Mouse (Mus musculus): ENCODE measurements around the gene Mtor. TPM values are rescaled to one million over a fixed set of nuclear protein-coding genes. Genes with fewer than 3 reads are reported as not detected.

The Mtor gene
- 11.5 and 15.1 TPM in 2 replicates for polyA plus RNA-seq (2015; fragmentation: Nextera tagmentation; extraction: Ambion mirVana)

DNA sequence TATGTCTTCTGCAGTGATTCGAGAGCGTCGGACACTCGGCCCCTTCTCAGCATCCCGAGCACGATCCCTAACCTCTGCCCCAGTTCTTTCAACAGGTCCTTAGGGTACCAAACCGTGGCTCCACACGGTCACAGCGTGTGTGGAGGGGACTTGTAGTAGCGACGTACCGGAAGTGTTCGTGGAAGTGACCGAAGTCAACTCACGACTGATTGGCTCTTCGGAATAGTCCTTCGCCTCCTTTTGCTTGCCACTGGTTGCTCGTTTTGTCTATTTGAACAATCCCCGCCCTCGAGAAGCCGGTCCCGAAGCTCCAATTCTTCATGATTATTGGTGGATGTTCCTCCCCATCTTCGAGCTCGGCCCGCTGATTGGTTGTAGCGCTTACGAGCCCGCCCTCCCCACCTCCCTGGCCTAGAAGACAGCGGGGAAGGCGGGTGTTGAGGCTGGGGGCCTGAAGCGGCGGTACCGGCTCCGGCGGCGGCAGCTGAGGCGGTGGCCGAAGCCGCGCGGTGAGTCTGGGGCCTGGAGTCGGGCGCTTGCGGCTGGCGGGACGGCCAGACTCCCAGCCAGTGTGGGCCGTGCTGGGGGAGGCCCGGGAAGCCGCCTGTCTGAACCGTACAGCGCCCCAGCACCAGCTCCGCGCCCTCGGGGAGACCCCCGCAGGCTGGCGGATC is at the start of gene Mtor:
Gene Mtor, plus strand, starts transcription at position 433 of the 674 bp plus-strand sequence.
- Histone ChIP-seq H3K4me2 (ENCODE audit: low read depth, low read length) (peak within 1 kb of the TSS; percentile 68), H3K9me3 (replicated peaks; ENCODE audit: control insufficient read depth, low read length) (no peaks in the 10 kb centered on the region), H3K4me3 (ENCODE audit: low read length) (peak within 1 kb of the TSS; percentile 79), H3K27ac (ENCODE audit: low read length) (peak within 1 kb of the TSS; percentile 76), H3K36me3 (ENCODE audit: control insufficient read depth, insufficient read depth) (peaks cover 12% of the 10 kb centered on the region), H3K4me1 (ENCODE audit: control insufficient read depth, insufficient read depth, low read length) (peaks cover 28% of the 10 kb centered on the region), H3K27me3 (ENCODE audit: control insufficient read depth, insufficient read depth, low read length) (no peaks in the 10 kb centered on the region), H3K9ac (ENCODE audit: low read length) (peak within 1 kb of the TSS; percentile 90)
- WGBS: under 1% methylated on average over 56 of the region's 56 CpGs
- peak; percentile 93 for ATAC-seq (replicated peaks; ENCODE audit: extremely low read depth, insufficient read depth, low FRiP score)

- H3K4me1 ChIP-seq (ENCODE audit: control insufficient read depth, insufficient read depth, low read length): no peaks in the 10 kb centered on the region
- H3K27me3 ChIP-seq (ENCODE audit: control insufficient read depth, insufficient read depth, low read length): peaks cover 25% of the 10 kb centered on the region
- no peak overlapping the region for H3K9ac ChIP-seq (ENCODE audit: low read length)
- 67% methylated on average over 9 of the region's 9 CpGs for WGBS
- H3K4me2 ChIP-seq (ENCODE audit: low read depth, low read length): no peak overlapping the region
- no peak for ATAC-seq (replicated peaks; ENCODE audit: extremely low read depth, insufficient read depth, low FRiP score)
- no peaks in the 10 kb centered on the region for H3K9me3 ChIP-seq (replicated peaks; ENCODE audit: control insufficient read depth, low read length)
- H3K4me3 ChIP-seq (ENCODE audit: low read length): no peak overlapping the region
- no peak overlapping the region for H3K27ac ChIP-seq (ENCODE audit: low read length)
- H3K36me3 ChIP-seq (ENCODE audit: control insufficient read depth, insufficient read depth): no peaks in the 10 kb centered on the region
These were observed 48.8 kb upstream of the Mtor start for GRCm38 (mm10) chr4:148399437-148400094.

GRCm38 (mm10) chr4:148403402-148403801 is 45.0 kb upstream of the Mtor start:
- 21% methylated on average over 12 of the region's 12 CpGs for WGBS
- Histone ChIP-seq H3K9ac (ENCODE audit: low read length) (no peak overlapping the region), H3K4me1 (ENCODE audit: control insufficient read depth, insufficient read depth, low read length) (peaks cover 3% of the 10 kb centered on the region; the same call in 1 of the 2 replicates), H3K9me3 (replicated peaks; ENCODE audit: control insufficient read depth, low read length) (no peaks in the 10 kb centered on the region), H3K36me3 (ENCODE audit: control insufficient read depth, insufficient read depth) (no peaks in the 10 kb centered on the region), H3K27ac (ENCODE audit: low read length) (no peak overlapping the region), H3K27me3 (ENCODE audit: control insufficient read depth, insufficient read depth, low read length) (peaks cover 47% of the 10 kb centered on the region), H3K4me2 (ENCODE audit: low read depth, low read length) (no peak overlapping the region), H3K4me3 (ENCODE audit: low read length) (no peak overlapping the region)
- no peak for ATAC-seq (replicated peaks; ENCODE audit: extremely low read depth, insufficient read depth, low FRiP score)

- Histone ChIP-seq H3K36me3 (ENCODE audit: control insufficient read depth, insufficient read depth) (no peaks in the 10 kb centered on the region), H3K4me2 (ENCODE audit: low read depth, low read length) (no peak overlapping the region), H3K4me3 (ENCODE audit: low read length) (no peak overlapping the region), H3K27me3 (ENCODE audit: control insufficient read depth, insufficient read depth, low read length) (peaks cover 47% of the 10 kb centered on the region), H3K9me3 (replicated peaks; ENCODE audit: control insufficient read depth, low read length) (no peaks in the 10 kb centered on the region), H3K4me1 (ENCODE audit: control insufficient read depth, insufficient read depth, low read length) (peaks cover 3% of the 10 kb centered on the region; the same call in 1 of the 2 replicates), H3K27ac (ENCODE audit: low read length) (no peak overlapping the region), H3K9ac (ENCODE audit: low read length) (no peak overlapping the region)
- no peak for ATAC-seq (replicated peaks; ENCODE audit: extremely low read depth, insufficient read depth, low FRiP score)
- WGBS: 14% methylated on average over 11 of the region's 11 CpGs
These were observed 43.7 kb upstream of the Mtor start for GRCm38 (mm10) chr4:148404748-148405147.

DNA sequence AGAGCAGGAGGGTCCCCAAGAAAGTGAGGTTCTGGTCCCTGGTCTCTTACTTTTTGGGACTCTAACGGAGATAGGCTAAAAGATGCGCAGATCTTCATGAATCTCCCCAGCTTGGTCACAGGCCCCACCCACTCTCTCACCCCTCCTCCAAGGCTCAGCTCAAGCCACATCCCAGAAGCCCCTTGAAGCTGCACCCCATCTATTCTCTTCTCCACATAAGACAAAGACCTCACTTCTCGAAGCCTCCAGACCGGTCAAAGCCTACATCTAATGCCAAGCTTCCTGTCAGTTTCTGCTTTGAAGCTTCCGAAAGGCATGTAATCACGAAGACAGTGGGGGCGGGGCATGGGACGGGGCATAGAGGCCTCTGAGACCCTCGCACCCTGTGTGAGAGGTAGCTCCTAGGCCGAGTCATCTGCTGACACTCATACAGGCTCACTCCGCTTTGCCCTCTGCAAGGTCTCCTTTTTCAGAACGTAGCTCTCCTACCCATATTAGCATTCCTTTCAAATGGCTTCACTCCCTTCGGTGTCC is 43.1 kb upstream of the Mtor start:
- no peak overlapping the region for H3K27ac ChIP-seq (ENCODE audit: low read length)
- H3K4me3 ChIP-seq (ENCODE audit: low read length): no peak overlapping the region
- H3K27me3 ChIP-seq (ENCODE audit: control insufficient read depth, insufficient read depth, low read length): peaks cover 47% of the 10 kb centered on the region
- no peak for ATAC-seq (replicated peaks; ENCODE audit: extremely low read depth, insufficient read depth, low FRiP score)
- H3K4me1 ChIP-seq (ENCODE audit: control insufficient read depth, insufficient read depth, low read length): peaks cover 3% of the 10 kb centered on the region; the same call in 1 of the 2 replicates
- H3K36me3 ChIP-seq (ENCODE audit: control insufficient read depth, insufficient read depth): no peaks in the 10 kb centered on the region
- H3K9me3 ChIP-seq (replicated peaks; ENCODE audit: control insufficient read depth, low read length): no peaks in the 10 kb centered on the region
- WGBS: 12% methylated on average over 13 of the region's 13 CpGs
- no peak overlapping the region for H3K9ac ChIP-seq (ENCODE audit: low read length)
- no peak overlapping the region for H3K4me2 ChIP-seq (ENCODE audit: low read depth, low read length)

- 70% methylated on average over 10 of the region's 10 CpGs for WGBS
- H3K4me1 ChIP-seq (ENCODE audit: control insufficient read depth, insufficient read depth, low read length): peaks cover 3% of the 10 kb centered on the region; the same call in 1 of the 2 replicates
- peaks cover 33% of the 10 kb centered on the region for H3K27me3 ChIP-seq (ENCODE audit: control insufficient read depth, insufficient read depth, low read length)
- H3K27ac ChIP-seq (ENCODE audit: low read length): no peak overlapping the region
- no peaks in the 10 kb centered on the region for H3K9me3 ChIP-seq (replicated peaks; ENCODE audit: control insufficient read depth, low read length)
- H3K4me2 ChIP-seq (ENCODE audit: low read depth, low read length): no peak overlapping the region
- no peak for ATAC-seq (replicated peaks; ENCODE audit: extremely low read depth, insufficient read depth, low FRiP score)
- no peak overlapping the region for H3K4me3 ChIP-seq (ENCODE audit: low read length)
- no peaks in the 10 kb centered on the region for H3K36me3 ChIP-seq (ENCODE audit: control insufficient read depth, insufficient read depth)
- no peak overlapping the region for H3K9ac ChIP-seq (ENCODE audit: low read length)
These were observed 40.0 kb upstream of the Mtor start for GRCm38 (mm10) chr4:148408256-148408975.

DNA sequence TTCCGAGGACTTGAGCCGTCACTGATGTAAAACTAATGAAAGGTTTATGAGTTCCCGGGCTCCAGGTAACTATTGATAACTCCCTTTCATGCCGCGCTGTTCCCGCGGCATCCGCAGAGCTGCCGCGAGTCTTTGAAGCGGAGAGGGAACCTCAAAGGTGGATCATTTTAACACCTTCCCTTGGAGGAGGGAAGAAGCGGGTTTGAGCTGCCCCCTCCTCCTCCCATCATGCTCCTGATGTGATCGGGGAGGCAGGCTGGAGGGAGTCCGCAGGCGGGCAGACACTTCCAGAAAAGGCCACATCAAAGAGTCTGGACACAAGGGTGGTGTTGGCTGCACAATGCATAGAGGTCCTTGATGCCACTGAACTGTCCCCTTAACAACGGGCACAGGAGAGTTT is 32.8 kb upstream of the Mtor start:
- ATAC-seq (replicated peaks; ENCODE audit: extremely low read depth, insufficient read depth, low FRiP score): no peak
- 10% methylated on average over 16 of the region's 16 CpGs for whole genome bisulfite sequencing
- Histone ChIP-seq H3K4me2 (ENCODE audit: low read depth, low read length) (0 out of 2 replicates have a peak overlapping the region, but pooled peaks have one; percentile 5), H3K4me1 (ENCODE audit: control insufficient read depth, insufficient read depth, low read length) (no peaks in the 10 kb centered on the region), H3K4me3 (ENCODE audit: low read length) (no peak overlapping the region), H3K9ac (ENCODE audit: low read length) (no peak overlapping the region), H3K27me3 (ENCODE audit: control insufficient read depth, insufficient read depth, low read length) (peaks cover 34% of the 10 kb centered on the region), H3K36me3 (ENCODE audit: control insufficient read depth, insufficient read depth) (no peaks in the 10 kb centered on the region), H3K9me3 (replicated peaks; ENCODE audit: control insufficient read depth, low read length) (no peaks in the 10 kb centered on the region), H3K27ac (ENCODE audit: low read length) (no peak overlapping the region)

- Histone ChIP-seq H3K9ac (ENCODE audit: low read length) (no peak overlapping the region), H3K4me3 (ENCODE audit: low read length) (no peak overlapping the region), H3K27me3 (ENCODE audit: control insufficient read depth, insufficient read depth, low read length) (peaks cover 34% of the 10 kb centered on the region), H3K4me1 (ENCODE audit: control insufficient read depth, insufficient read depth, low read length) (no peaks in the 10 kb centered on the region), H3K9me3 (replicated peaks; ENCODE audit: control insufficient read depth, low read length) (no peaks in the 10 kb centered on the region), H3K27ac (ENCODE audit: low read length) (no peak overlapping the region), H3K4me2 (ENCODE audit: low read depth, low read length) (no peak overlapping the region), H3K36me3 (ENCODE audit: control insufficient read depth, insufficient read depth) (no peaks in the 10 kb centered on the region)
- 34% methylated on average over 11 of the region's 11 CpGs for WGBS
- no peak for ATAC-seq (replicated peaks; ENCODE audit: extremely low read depth, insufficient read depth, low FRiP score)
These were observed 31.3 kb upstream of the Mtor start for GRCm38 (mm10) chr4:148417074-148417526.
